Mouse (Mus musculus): Measurements from ENCODE around the gene Prkacb.

The Prkacb gene

DNA sequence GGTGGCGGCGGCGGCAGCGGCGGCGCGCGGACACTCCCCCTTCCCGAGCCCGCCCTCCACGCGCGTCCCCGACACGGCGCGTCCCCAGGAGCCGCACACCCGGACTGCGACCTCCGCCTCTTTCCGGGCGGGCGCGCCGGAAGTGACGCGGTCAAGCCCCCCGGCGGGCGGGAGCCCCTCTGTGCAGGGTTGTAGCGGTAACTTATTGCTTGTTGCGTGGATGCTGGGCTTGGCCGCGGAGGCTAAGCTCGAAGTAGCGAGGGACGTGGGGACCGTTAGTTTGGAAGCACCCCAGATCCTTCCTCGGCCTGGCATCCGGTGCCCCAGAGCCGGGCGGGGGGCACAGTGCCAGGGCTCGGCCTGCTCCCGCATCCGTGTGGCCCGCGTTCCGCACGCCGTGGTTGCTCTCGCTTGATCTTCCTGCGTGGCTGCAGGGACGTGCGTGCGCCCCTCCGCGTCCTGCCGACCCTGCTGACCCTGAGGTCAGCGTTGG is at the start of gene Prkacb:
Gene Prkacb (minus strand): TSS at position 90 of the 493 bp plus-strand sequence.
- peak; percentile 92 for DNase-seq (ENCODE audit: low spot score)

DNA sequence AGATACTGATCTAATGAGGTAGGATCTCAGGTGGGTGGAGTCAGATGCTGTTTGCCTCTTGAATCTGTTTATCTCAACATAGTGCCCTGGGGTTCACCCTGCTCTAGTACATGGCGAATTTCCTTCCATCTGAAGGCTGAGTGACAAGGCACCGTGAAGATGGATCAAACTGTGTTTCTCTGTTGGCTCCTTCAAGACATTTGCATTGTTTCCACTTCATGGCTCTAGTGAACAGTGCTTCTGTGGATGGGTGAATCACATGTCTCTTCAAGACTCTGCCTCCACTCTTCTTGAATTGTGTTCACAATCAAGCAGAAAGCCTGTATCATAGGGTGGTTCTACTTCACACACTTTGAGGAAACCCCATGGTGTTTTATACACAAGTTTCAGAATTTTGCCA is 47.5 kb upstream of the Prkacb start:
- DNase-seq (ENCODE audit: low spot score): no peak

DNA sequence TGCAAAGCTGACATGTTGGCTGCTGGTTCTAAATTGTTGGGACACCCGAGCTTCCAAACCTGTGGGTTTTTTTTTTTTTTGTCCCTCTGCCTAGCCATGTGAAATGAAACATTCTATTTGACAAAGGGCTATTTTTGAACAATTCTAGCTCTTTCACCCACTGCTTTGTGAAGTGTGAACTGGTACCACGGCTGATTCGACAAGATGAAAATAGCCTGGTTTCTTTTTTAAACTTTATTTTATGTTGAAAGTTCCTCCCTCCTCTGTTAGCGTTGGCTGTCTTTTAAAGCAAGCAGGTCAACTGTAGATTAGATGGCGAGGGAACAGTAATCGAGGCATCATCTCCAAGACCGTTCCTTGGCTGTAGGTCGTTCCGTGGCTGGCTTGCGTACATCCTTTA is 44.6 kb upstream of the Prkacb start:
- no peak for DNase-seq (ENCODE audit: low spot score)

DNA sequence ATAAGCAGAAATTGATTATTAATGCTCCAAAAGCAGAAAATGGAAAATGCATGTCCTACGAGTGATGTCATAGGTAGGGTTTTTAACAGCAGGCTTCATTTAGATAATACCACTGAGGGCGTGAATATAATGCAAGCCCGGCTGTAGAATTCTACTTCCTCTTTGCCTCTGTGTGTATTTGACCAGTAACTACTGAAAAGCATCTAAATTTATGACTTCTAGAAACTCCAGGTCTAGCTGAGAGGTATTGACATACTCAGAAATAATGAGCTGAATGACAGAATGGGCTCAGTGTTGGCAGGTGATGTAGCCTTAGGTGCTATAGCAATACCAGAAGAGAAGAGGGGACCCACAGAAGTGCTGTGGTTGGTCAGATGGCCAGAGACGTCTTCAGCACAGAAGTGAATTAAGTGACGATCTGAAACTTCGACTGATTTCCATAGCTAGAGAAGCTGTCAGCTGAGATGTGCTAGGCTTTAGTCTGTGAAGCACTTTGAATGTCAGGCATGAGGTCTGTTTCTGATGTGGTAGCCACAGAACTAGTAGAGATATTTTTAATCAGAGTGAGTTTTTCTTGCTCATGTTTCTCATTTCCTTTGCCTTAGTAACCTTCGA is 41.8 kb upstream of the Prkacb start:
- DNase-seq (ENCODE audit: low spot score): no peak

GRCm38 (mm10) chr3:146851966-146852891 is 39.4 kb upstream of the Prkacb start, which contains the start of gene Ttll7:
Gene Ttll7, plus strand, starts transcription at chr3:146852367.
- peak; percentile 84 for DNase-seq (ENCODE audit: low spot score)

- no peak for DNase-seq (ENCODE audit: low spot score)
These were observed 36.6 kb upstream of the Prkacb start for GRCm38 (mm10) chr3:146849360-146849759.

DNA sequence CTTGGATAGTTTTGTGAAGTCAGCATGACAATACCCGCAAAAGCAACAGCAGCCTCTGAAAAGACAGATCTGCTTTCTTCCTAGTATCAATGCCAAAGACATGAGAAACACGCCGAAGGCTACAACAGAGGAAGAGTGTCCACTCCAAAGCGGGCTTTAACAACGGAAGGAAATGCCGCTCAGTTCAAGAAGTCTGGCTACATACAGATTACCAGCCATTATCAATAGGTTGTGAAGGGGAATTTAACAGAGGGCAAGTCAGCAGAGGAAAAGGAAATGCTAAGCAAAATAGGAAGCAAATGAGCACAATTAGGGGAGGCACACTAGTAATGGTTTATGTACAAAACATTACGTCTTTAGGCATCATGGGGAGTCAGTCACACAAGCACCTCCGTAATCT is 35.3 kb upstream of the Prkacb start:
- no peak for DNase-seq (ENCODE audit: low spot score)

- peak; percentile 76 for DNase-seq (ENCODE audit: low spot score)
These were observed 33.4 kb upstream of the Prkacb start for GRCm38 (mm10) chr3:146846237-146846636.

GRCm38 (mm10) chr3:146843470-146843869 is 30.7 kb upstream of the Prkacb start:
- no peak for DNase-seq (ENCODE audit: low spot score)

GRCm38 (mm10) chr3:146842766-146843165 is 30.0 kb upstream of the Prkacb start:
- DNase-seq (ENCODE audit: low spot score): peak; percentile 45

DNA sequence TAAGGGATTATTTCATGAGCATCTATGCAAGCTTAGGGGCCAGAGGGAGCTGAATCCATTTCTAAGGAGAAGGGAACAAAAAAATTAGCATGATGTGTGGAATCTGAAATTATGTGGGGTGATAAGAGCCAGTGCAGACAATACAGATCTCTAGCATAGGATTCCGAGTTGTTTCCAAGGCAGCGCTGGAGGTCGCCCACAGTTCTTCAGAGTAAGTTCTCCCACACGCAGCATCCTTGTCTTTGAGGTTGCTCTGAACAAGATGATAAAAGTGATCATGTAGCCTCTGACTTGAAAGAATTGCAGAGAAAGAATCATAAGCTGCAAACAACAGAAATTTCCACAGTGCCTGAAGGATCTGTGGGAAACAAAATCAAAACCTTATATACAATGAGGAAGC is 7.9 kb upstream of the Prkacb start:
- DNase-seq (ENCODE audit: low spot score): no peak

DNA sequence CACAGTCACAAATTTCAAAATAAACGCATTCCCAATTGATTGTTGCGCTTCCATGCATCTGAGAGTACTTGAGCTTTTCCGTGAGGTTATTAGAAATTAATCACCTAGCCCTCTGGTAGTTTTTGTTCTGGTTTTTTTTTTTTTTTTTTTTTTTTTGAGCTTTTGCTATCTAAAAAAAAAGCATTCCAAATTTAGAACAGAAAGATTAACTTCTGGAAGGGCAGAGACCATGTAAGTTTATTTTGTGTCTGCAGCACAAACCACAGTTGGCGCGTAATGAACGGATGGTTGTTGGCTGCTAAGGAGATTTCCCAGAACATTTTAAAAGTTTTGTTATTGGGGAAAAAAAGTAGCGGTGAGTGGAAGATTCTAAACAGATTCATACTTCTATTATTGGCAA is 834 bp upstream of the Prkacb start:
- DNase-seq (ENCODE audit: low spot score): no peak

- DNase-seq (ENCODE audit: low spot score): no peak
These were observed 530 bp downstream of the Prkacb start for GRCm38 (mm10) chr3:146812041-146812878.

DNA sequence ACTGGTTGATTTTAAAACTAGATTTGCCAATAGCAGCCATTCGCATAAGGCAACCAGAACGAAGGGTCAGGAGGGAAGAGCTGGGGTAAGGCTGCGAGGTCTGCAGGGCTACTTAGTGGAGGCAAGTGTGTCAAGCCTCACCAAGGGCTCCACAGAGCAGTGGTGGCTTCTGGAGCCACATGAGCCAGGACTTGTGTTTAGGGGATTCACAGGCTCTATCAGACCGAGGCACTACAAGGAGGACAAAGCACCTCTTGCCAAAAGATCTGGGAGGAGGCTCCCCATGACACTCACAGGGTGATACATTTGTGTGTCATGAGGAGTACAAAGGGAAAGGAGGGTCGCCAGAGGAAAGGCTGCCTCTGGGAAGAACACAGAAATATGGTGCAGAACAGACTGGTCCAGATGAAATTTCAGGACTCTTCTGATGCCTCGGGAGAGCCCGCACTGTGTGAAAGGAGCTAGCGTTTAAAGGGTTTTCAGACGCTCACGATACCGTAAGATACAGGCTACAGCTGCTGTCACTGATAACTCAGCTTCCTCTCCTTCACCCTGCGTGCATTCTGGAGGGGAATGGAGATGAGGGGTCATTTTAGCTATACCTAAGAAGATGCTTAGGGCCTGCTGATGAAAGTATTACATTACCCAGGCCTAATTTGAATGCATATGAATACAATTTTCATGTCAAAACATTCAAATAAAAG is 19.1 kb downstream of the Prkacb start:
- DNase-seq (ENCODE audit: low spot score): no peak

- DNase-seq (ENCODE audit: low spot score): no peak
These were observed 20.5 kb downstream of the Prkacb start for GRCm38 (mm10) chr3:146792144-146792748.

- DNase-seq (ENCODE audit: low spot score): no peak
These were observed 28.6 kb downstream of the Prkacb start for GRCm38 (mm10) chr3:146784233-146784632.

DNA sequence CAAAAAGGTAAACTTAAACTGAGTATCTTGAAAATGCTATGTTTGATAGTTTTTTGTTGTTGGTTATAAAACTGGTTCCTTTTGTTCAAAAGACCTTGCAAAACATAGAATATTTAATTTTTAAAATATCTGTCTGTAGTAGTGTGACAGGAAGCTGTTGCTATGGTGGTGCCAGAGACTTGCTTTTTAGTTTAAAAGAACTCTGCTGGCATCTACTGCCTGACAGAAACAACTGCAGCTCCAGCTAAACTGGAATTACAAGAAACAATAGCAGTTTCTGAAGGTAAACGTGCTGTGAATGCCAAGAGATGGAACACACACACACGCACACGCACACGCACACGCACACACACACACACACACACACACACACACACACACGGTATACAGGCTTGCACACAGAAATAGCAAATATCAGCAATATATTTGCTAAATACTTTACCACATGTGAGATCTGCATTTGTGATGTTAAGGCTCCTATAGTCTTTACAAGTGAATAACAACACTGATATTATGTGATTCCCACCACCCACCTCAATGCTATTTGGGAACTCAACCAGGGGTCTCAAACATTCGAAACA is 29.1 kb downstream of the Prkacb start:
- peak; percentile 29 for DNase-seq (ENCODE audit: low spot score)

DNA sequence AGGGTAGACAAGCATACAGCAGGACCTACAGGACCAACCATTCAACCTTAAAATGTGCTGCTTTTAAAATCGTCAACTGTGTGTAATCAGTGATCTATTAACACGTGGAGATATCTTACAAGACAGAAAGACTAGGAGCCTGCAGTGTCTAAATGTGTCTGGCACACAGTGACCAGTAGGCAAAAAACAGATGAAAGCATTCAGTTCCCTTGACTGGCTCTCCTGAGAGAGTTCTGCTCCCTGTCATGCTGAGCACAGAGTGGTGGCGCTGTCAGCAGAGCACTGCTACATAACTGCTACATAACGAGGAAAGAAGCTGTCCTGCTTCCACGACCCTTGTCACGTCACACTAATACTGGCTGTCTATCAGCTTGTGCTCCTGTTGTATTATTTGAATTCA is 30.2 kb downstream of the Prkacb start:
- no peak for DNase-seq (ENCODE audit: low spot score)

DNA sequence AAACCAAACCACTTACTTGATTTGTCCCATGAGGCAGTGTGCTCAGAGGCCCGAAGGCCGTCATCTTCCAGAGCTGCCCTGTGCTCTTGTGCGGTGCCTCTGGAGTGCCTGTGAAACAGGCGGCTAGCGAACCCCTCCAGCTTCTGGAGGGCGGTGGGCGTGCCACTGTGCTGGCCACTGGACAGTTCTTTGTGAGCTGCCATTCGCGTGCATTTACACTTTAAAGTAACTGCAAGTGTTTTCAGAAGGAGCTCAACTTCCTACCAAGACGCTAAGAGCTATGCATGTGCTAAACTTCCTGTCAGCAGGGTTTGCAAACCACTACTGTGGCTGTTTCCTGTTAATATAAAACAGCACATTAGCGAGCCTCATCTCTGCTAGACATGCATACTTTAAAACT is 31.7 kb downstream of the Prkacb start:
- DNase-seq (ENCODE audit: low spot score): peak; percentile 29

DNA sequence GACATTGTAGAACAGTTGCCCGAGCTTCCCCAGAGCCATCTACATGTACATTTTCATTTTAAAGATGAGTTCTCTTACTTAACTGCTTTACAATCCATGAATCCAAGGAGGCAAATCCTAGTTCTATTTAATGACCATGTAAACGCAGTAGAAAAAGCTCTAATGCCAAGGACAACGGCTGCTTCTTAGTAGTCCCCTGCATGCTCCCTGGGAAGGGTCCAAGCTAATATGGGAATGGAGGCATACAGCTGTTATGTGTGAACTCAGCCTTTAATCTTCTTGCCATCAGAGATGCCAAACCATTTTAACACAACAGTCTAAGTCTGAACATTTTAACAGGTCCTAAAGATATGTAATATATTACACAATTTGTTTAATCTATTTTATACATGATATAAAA is 32.5 kb downstream of the Prkacb start:
- DNase-seq (ENCODE audit: low spot score): no peak

DNA sequence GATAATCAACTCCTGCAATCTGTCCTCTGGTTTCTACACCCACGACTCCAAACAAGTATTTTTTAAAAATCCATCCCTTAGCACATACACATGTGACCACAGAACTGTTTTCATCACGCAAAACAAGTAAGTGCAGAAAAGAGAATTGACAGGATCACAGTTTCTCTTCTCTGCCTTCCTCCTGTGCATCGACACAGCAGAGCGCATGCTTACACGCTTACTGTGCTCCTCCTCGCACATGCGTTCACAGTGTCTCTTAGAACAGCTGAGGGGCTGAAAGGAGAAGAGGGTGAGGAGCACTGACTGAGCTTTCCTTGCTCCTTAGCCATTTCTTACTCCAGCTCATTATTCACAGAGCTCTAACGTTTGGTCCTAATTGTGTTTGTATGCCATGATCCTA is 33.9 kb downstream of the Prkacb start:
- DNase-seq (ENCODE audit: low spot score): no peak

All from lung, postnatal 25 days (tissue).